Mouse (Mus musculus) liver, embryonic 15.5 days (tissue): ENCODE data around the gene Ak3. TPM values are rescaled to one million over a fixed set of nuclear protein-coding genes. Genes with fewer than 3 reads are reported as not detected.

Experiments used
- ATAC-seq: fragments of 200-750 bp; cut with Nextera tagmentation; 2 replicates; pipeline ENCODE4 v1.8.0; 2017; ENCODE audit warnings: moderate number of reproducible peaks, mild to moderate bottlenecking, moderate library complexity; ENCODE audit not compliant: insufficient read depth
- H3K27ac ChIP-seq: fragments of 300-500 bp; sonication (generic); replicated peaks from 2 replicates; pipeline ENCODE4 v1.5.1; 2015; ENCODE audit warnings: mild to moderate bottlenecking, inconsistent platforms
- H3K27me3 ChIP-seq: fragments of 300-500 bp; sonication (generic); 2 replicates; pipeline ENCODE4 v1.6.1; 2015; ENCODE audit warnings: mild to moderate bottlenecking, inconsistent platforms
- H3K36me3 ChIP-seq: fragments of 300-500 bp; sonication (generic); replicated peaks from 2 replicates; pipeline ENCODE4 v1.6.1; 2015; ENCODE audit warnings: moderate library complexity, mild to moderate bottlenecking, inconsistent platforms
- H3K4me1 ChIP-seq: fragments of 300-500 bp; sonication (generic); replicated peaks from 2 replicates; pipeline ENCODE4 v1.6.1; 2015; ENCODE audit warnings: inconsistent platforms
- H3K4me2 ChIP-seq: fragments of 300-500 bp; sonication (generic); 2 replicates; pipeline ENCODE4 v1.6.1; 2015; ENCODE audit warnings: moderate library complexity, mild to moderate bottlenecking, inconsistent platforms
- H3K4me3 ChIP-seq: fragments of 300-500 bp; sonication (generic); replicated peaks from 2 replicates; pipeline ENCODE4 v1.5.1; 2015; ENCODE audit warnings: mild to moderate bottlenecking, inconsistent platforms
- H3K9ac ChIP-seq: fragments of 300-500 bp; sonication (generic); 2 replicates; pipeline ENCODE4 v1.6.1; 2015; ENCODE audit warnings: moderate library complexity, mild to moderate bottlenecking, inconsistent platforms
- H3K9me3 ChIP-seq: fragments of 300-500 bp; sonication (generic); replicated peaks from 2 replicates; pipeline ENCODE4 v1.6.1; 2016; ENCODE audit warnings: inconsistent platforms
- WGBS: fragments of 180-500 bp; shearing (Covaris S2); methylation state at CpG from one replicate; pipeline ENCODE4 v1.1.7; 2015; ENCODE audit warnings: mixed read lengths; ENCODE audit not compliant: insufficient replicate concordance; 5-methylcytosine and 5-hydroxymethylcytosine counted together
- polyA plus RNA-seq: library from polyadenylated mRNA; unstranded; fragments of >200 nt; fragmentation: Nextera tagmentation; extraction: Ambion mirVana; gene quantifications from 2 replicates; pipeline ENCODE4 v1.2.1, GENCODE M21; 2015

Ak3 gene
- polyA plus RNA-seq, 1 experiment from 2014 or later: 44.9 TPM

- Histone ChIP-seq H3K9ac (no peak overlapping the region), H3K4me3 (no peak overlapping the region), H3K4me1 (peaks cover 12% of the 10 kb centered on the region), H3K4me2 (no peak overlapping the region), H3K27ac (no peak overlapping the region), H3K9me3 (no peaks in the 10 kb centered on the region), H3K36me3 (peaks cover 30% of the 10 kb centered on the region), H3K27me3 (no peaks in the 10 kb centered on the region)
- WGBS: 79% methylated on average over 7 of the region's 7 CpGs
- ATAC-seq: no peak
Measured at GRCm38 (mm10) chr19:28994870-28995269, 52.9 kb downstream of the Ak3 start.

GRCm38 (mm10) chr19:28991391-28991790 lies 56.4 kb downstream of the Ak3 start:
- peak overlapping the region; percentile 87 for H3K9ac ChIP-seq
- H3K4me2 ChIP-seq: peak overlapping the region; percentile 80
- peaks cover 19% of the 10 kb centered on the region for H3K4me1 ChIP-seq
- no peaks in the 10 kb centered on the region for H3K9me3 ChIP-seq
- H3K27me3 ChIP-seq: peaks cover 5% of the 10 kb centered on the region; the same call in 1 of the 2 replicates
- no peak for ATAC-seq
- peak overlapping the region; percentile 81 for H3K4me3 ChIP-seq
- WGBS: 46% methylated on average over 5 of the region's 5 CpGs
- peaks cover 21% of the 10 kb centered on the region for H3K36me3 ChIP-seq
- H3K27ac ChIP-seq: peak overlapping the region; percentile 86; the same call in 1 of the 2 replicates

- H3K27ac ChIP-seq: peak overlapping the region; percentile 86
- no peak; the same call in none of the 2 replicates for ATAC-seq
- WGBS: under 1% methylated on average over 41 of the region's 41 CpGs
- peaks cover 5% of the 10 kb centered on the region; the same call in 1 of the 2 replicates for H3K27me3 ChIP-seq
- H3K4me1 ChIP-seq: peaks cover 19% of the 10 kb centered on the region
- no peaks in the 10 kb centered on the region for H3K9me3 ChIP-seq
- H3K4me2 ChIP-seq: peak overlapping the region; percentile 80
- peak overlapping the region; percentile 87 for H3K9ac ChIP-seq
- peaks cover 14% of the 10 kb centered on the region for H3K36me3 ChIP-seq
- peak overlapping the region; percentile 81 for H3K4me3 ChIP-seq
Measured at GRCm38 (mm10) chr19:28990590-28991221, 57.1 kb downstream of the Ak3 start.

- ATAC-seq: peak; percentile 99
- peak within 1 kb of the TSS; percentile 87 for H3K9ac ChIP-seq
- H3K9me3 ChIP-seq: no peaks in the 10 kb centered on the region
- H3K4me1 ChIP-seq: peaks cover 19% of the 10 kb centered on the region
- WGBS: under 1% methylated on average over 31 of the region's 37 CpGs
- peak within 1 kb of the TSS; percentile 80 for H3K4me2 ChIP-seq
- H3K27me3 ChIP-seq: peaks cover 5% of the 10 kb centered on the region; the same call in 1 of the 2 replicates
- peak within 1 kb of the TSS; percentile 81 for H3K4me3 ChIP-seq
- H3K27ac ChIP-seq: peak within 1 kb of the TSS; percentile 86
- H3K36me3 ChIP-seq: peaks cover 9% of the 10 kb centered on the region
Measured at GRCm38 (mm10) chr19:28990194-28990589, 57.6 kb downstream of the Ak3 start, which contains the start of gene Cdc37l1. Gene Cdc37l1, plus strand, starts transcription at chr19:28990352.

GRCm38 (mm10) chr19:28989515-28989914 lies 58.2 kb downstream of the Ak3 start:
- Histone ChIP-seq H3K9me3 (no peaks in the 10 kb centered on the region), H3K9ac (peak overlapping the region; percentile 87; the same call in 1 of the 2 replicates), H3K4me2 (peak overlapping the region; percentile 80), H3K36me3 (peaks cover 2% of the 10 kb centered on the region), H3K27me3 (peaks cover 5% of the 10 kb centered on the region; the same call in 1 of the 2 replicates), H3K4me1 (peaks cover 19% of the 10 kb centered on the region), H3K27ac (peak overlapping the region; percentile 42; the same call in 1 of the 2 replicates), H3K4me3 (peak overlapping the region; percentile 81)
- 46% methylated on average over 8 of the region's 8 CpGs for WGBS
- no peak for ATAC-seq

- Histone ChIP-seq H3K27ac (no peak overlapping the region), H3K36me3 (no peaks in the 10 kb centered on the region), H3K9me3 (no peaks in the 10 kb centered on the region), H3K27me3 (no peaks in the 10 kb centered on the region), H3K9ac (no peak overlapping the region), H3K4me3 (no peak overlapping the region), H3K4me1 (no peaks in the 10 kb centered on the region), H3K4me2 (no peak overlapping the region)
- WGBS: 54% methylated on average over 7 of the region's 7 CpGs
- no peak for ATAC-seq
Measured at GRCm38 (mm10) chr19:28982617-28983016, 65.1 kb downstream of the Ak3 start.

GRCm38 (mm10) chr19:28974862-28975611 lies 72.7 kb downstream of the Ak3 start:
- ATAC-seq: no peak
- no peak overlapping the region for H3K9ac ChIP-seq
- H3K9me3 ChIP-seq: no peaks in the 10 kb centered on the region
- H3K27me3 ChIP-seq: peaks cover 13% of the 10 kb centered on the region
- H3K27ac ChIP-seq: no peak overlapping the region
- H3K4me2 ChIP-seq: peak overlapping the region; percentile 63
- H3K36me3 ChIP-seq: no peaks in the 10 kb centered on the region
- peak overlapping the region; percentile 36 for H3K4me3 ChIP-seq
- H3K4me1 ChIP-seq: peaks cover 8% of the 10 kb centered on the region
- WGBS: 18% methylated on average over 35 of the region's 35 CpGs

Other genes with a start within 250 kb of the Ak3 start
- gene Slc1a1, start 212.9 kb downstream of the Ak3 start, polyA plus RNA-seq: 0.07 and 0.08 TPM in 2 replicates
- gene Plpp6, start 84.0 kb downstream of the Ak3 start, polyA plus RNA-seq: 2.0 and 2.3 TPM in 2 replicates
- 2.2 and 2.5 TPM in 2 replicates for gene 4430402I18Rik, start 80.2 kb downstream of the Ak3 start, polyA plus RNA-seq
- gene Cdc37l1, start 57.6 kb downstream of the Ak3 start, polyA plus RNA-seq: 9.3 TPM in 2 replicates
- 65.8 and 69.2 TPM in 2 replicates for gene Rcl1, start 53.4 kb upstream of the Ak3 start, polyA plus RNA-seq
- gene Jak2, start 203.9 kb upstream of the Ak3 start, polyA plus RNA-seq: 11.4 and 11.8 TPM in 2 replicates